Mouse (Mus musculus): ENCODE measurements around the gene Ptges3l.
"Not testable (repeated sequence)": the region's sequence is repeated elsewhere in the genome, so short reads cannot be mapped to it uniquely, and the experiment has no call there.

Gene Ptges3l

DNA sequence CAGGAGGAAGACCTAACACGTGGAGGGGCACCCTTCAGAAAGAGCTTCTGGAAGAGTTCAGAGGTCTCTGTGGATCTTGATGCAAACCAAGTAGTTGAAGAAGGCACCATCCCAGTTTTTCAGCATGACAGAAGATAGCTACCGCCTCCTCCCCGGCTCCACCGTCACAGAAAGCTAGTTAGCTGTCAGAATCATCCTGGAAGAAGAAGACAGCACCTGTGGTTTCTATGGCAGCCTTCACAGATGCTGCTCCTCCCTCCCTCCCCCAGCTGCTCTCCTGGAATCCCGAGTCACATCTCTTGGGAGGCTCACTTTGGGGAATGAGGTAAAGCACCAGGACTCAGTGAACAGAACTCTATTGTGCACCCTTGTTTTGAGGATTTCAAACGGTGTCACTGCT is 6.1 kb downstream of the Ptges3l start:
- DNase-seq, result no peak

- DNase-seq, result peak; percentile 93
These were observed 7.9 kb downstream of the Ptges3l start, which contains the start of gene Aarsd1 for GRCm38 (mm10) chr11:101417101-101417855. TSS of gene Aarsd1 (minus strand) at chr11:101417615.

DNA sequence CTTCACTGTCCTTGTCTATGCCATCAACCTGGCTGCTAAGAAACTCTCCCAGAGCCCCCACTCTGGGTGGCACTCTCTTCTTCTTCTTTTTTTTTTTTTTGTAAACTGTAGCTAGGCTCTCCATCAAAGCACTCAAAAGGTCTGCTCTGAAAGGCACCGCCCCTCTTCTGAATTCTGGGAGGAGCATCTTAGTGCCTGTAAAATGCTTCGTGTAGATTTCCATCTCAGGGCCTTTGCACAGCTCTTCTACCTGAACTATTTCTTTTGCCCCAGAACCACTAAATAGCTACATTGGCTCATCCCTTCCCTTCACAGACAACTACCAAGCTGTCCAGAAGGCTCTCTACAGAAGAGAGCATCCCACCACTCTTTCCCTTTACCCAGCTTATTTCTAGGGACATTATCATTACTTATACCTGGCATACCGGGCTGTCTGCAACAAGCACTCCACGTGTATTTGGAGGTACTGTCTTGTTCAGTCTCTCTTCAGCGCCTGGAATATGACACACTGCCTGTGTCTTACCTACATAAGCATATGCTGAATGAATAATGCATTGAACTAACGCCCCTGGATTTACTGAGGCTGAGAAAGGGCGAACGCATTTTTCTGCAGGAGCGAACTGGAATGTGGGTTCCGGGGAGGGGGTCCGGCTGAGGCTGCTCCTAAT is 8.6 kb downstream of the Ptges3l start:
- DNase-seq, result peak; percentile 30

GRCm38 (mm10) chr11:101415306-101415705 is 9.8 kb downstream of the Ptges3l start:
- DNase-seq, result no peak

- peak; percentile 81 for DNase-seq
These were observed 30.0 kb downstream of the Ptges3l start for GRCm38 (mm10) chr11:101395110-101395509.

DNA sequence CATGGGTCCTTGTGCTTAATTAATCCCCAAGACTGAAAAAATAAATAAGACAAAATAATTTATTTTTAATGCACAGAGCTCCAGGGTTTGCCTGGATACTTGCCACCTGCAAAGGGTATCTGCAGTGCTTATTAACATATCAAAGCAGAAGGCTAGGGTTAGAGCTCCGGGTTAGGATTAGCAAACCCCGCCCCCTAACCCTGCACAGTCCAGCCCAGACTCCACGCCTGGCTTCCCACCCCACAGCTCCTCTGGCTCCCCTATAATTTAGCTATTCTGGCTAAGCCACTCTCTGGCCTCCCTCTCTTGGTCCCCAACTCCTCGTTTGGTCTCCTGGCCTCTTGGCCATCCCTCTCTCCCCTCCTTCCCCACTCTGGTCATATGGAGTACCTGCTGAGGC is 43.3 kb downstream of the Ptges3l start:
- no peak for DNase-seq

GRCm38 (mm10) chr11:101378926-101379325 is 46.2 kb downstream of the Ptges3l start:
- no peak for DNase-seq

GRCm38 (mm10) chr11:101378196-101378595 is 46.9 kb downstream of the Ptges3l start:
- not testable (repeated sequence) for DNase-seq

- DNase-seq, result no peak
These were observed 50.7 kb downstream of the Ptges3l start for GRCm38 (mm10) chr11:101374421-101374938.

- DNase-seq, result no peak
These were observed 55.0 kb downstream of the Ptges3l start for GRCm38 (mm10) chr11:101370141-101370540.

Measured in thymus, postnatal 14 days (tissue).